Mouse (Mus musculus) liver, postnatal 0 days (tissue): ENCODE measurements around the gene Zfp784.

Source experiments
- CTCF ChIP-seq: sonication (generic); IDR thresholded peaks from 2 replicates; pipeline ENCODE4 v1.5.1; 2016; ENCODE audit warnings: antibody characterized with exemption, low read depth
- EP300 ChIP-seq: IDR thresholded peaks from 2 replicates; pipeline ENCODE4 v1.6.1; 2016; ENCODE audit warnings: antibody characterized with exemption, low read depth, mild to moderate bottlenecking

DNA sequence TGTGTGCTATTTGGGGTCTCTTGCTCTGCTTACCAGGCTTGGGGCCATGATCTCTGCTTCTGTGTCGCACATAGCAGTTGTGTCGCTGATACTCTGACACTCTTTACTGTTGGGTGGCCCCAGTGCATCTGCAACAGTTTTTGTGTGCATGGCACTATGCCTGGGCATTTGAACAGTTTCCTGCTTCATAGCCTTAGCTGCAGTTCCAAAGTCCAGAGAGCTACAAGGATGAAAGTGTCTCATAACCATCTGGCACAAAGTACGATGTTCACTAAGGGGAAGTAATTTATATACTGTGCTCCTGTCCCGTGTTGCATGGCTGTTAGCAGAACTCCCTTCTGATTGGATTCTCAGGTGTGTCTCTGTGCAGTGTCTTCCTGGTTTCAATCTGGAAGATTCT is 49.6 kb upstream of the Zfp784 start:
- TF ChIP-seq EP300 = no peak
- TF ChIP-seq CTCF = no peak
